Mouse (Mus musculus): ENCODE measurements around the gene Ccdc183.

GRCm38 (mm10) chr2:25583571-25583970 lies 33.9 kb downstream of the Ccdc183 start:
- TF ChIP-seq POLR2A (IDR thresholded peaks at IDR 0.05; ENCODE audit: insufficient read depth, low read length) (no peak), CTCF (IDR thresholded peaks at IDR 0.05; ENCODE audit: low read depth, low read length) (no peak)
